Mouse (Mus musculus): Measurements from ENCODE around the gene Rpl19.

- TF ChIP-seq CTCF (IDR thresholded peaks at IDR 0.05; ENCODE audit: extremely low read depth, insufficient read depth, low read length), result no peak
- TF ChIP-seq POLR2A (IDR thresholded peaks at IDR 0.05; ENCODE audit: extremely low read depth, insufficient read depth, low read length), result no peak
These were observed 10.3 kb upstream of the Rpl19 start for GRCm38 (mm10) chr11:98016177-98016576.
